Mouse (Mus musculus): ENCODE results near the gene Ankrd11.

- TF ChIP-seq CTCF (IDR thresholded peaks at IDR 0.05; ENCODE audit: control insufficient read depth, insufficient read depth, insufficient replicate concordance, low read depth, low read length): no peak
- TF ChIP-seq POLR2A (IDR thresholded peaks at IDR 0.05; ENCODE audit: control insufficient read depth, low read depth, low read length): no peak
Observed at GRCm38 (mm10) chr8:122962046-122962445, 80.0 kb downstream of the Ankrd11 start.
